In the genomic region with DNA sequence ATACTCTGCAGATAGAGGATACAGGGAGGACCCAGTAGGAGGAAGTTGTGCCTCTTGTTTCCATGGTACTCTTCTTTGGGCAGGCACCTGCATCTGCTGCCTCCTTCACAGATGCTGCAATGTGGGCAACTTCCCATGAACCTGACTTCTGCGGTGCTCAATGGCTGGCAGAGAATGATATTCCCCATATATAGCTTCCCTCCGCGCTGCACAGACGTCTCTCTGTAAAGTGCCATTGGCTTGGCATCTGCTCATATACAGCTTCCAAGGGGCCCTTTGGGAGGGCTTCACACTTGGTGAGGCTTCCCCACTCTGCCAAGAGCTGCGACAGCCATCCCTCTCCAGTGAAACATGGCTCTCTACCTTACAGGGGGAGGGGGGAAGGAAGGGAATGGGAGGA, we compare ENCODE assay signal across 19 mouse cellular contexts.
DNase-seq lines count a peak whose midpoint lies in the region; ATAC-seq lines count a peak whose summit lies in the region.
"Had no signal": no experiment of that assay in that cellular context is flagged by ENCODE, and none has a peak within 500 bp of the region (broad histone marks: within the 10 kb centered on the region; RNA-seq: fewer than 3 reads in every experiment).

No protein-coding gene starts in this region.

- peaks cover 6% of the 10 kb centered on the region; the same call in 1 of the 2 replicates for H3K4me1 ChIP-seq in hindbrain, embryonic 16.5 days (ENCODE audit: control insufficient read depth, insufficient read depth, low read depth, low read length)
- 0 out of 2 replicates have a peak, but pooled peaks cover 3% of the 10 kb centered on the region for H3K4me1 ChIP-seq in hindbrain, embryonic 13.5 days (replicated peaks)
- H3K4me1 ChIP-seq: intestine, embryonic 15.5 days; liver, embryonic 13.5 days; midbrain, embryonic 10.5 days had no signal

- no peaks in the 10 kb centered on the region for H3K27me3 ChIP-seq in hindbrain, embryonic 16.5 days (replicated peaks; ENCODE audit: control insufficient read depth, insufficient read depth, low read length)
- no peaks in the 10 kb centered on the region for H3K27me3 ChIP-seq in hindbrain, embryonic 13.5 days
- H3K27me3 ChIP-seq: CH12.LX; intestine, embryonic 15.5 days; liver, embryonic 13.5 days had no signal

- no peaks in the 10 kb centered on the region for H3K9me3 ChIP-seq in hindbrain, embryonic 16.5 days (ENCODE audit: control insufficient read depth, low read length)
- no peaks in the 10 kb centered on the region for H3K9me3 ChIP-seq in hindbrain, embryonic 13.5 days
- H3K9me3 ChIP-seq: intestine, embryonic 15.5 days; liver, embryonic 13.5 days; midbrain, embryonic 10.5 days had no signal

- ATAC-seq in hindbrain, embryonic 16.5 days: peak; percentile 55
- no peak for ATAC-seq in hindbrain, embryonic 13.5 days (ENCODE audit: low FRiP score)
- ATAC-seq: intestine, embryonic 15.5 days; lung, postnatal 0 days had no signal

- WGBS in hindbrain, embryonic 16.5 days: 64% methylated on average over 5 of the region's 5 CpGs
- WGBS in hindbrain, embryonic 13.5 days: 66% methylated on average over 5 of the region's 5 CpGs

- H3K36me3 ChIP-seq in hindbrain, embryonic 16.5 days (ENCODE audit: control insufficient read depth, insufficient read depth, low read length): no peaks in the 10 kb centered on the region
- no peaks in the 10 kb centered on the region for H3K36me3 ChIP-seq in hindbrain, embryonic 13.5 days
- H3K36me3 ChIP-seq: intestine, embryonic 15.5 days; liver, embryonic 13.5 days; midbrain, embryonic 10.5 days had no signal

- H3K27ac ChIP-seq in hindbrain, embryonic 16.5 days (ENCODE audit: low read depth, low read length): no peak overlapping the region
- H3K27ac ChIP-seq in hindbrain, embryonic 13.5 days: no peak overlapping the region
- H3K27ac ChIP-seq: intestine, embryonic 15.5 days; kidney, postnatal 0 days; liver, embryonic 13.5 days; midbrain, embryonic 10.5 days; stomach, postnatal 0 days had no signal

- H3K4me2 ChIP-seq in hindbrain, embryonic 16.5 days (ENCODE audit: low read length): no peak overlapping the region
- no peak overlapping the region for H3K4me2 ChIP-seq in hindbrain, embryonic 13.5 days
- H3K4me2 ChIP-seq: intestine, embryonic 15.5 days; liver, embryonic 13.5 days had no signal

- H3K9ac ChIP-seq in hindbrain, embryonic 16.5 days (ENCODE audit: low read depth, low read length): no peak overlapping the region
- H3K9ac ChIP-seq in hindbrain, embryonic 13.5 days: no peak overlapping the region
- H3K9ac ChIP-seq: intestine, embryonic 15.5 days; liver, embryonic 13.5 days had no signal

- intact Hi-C loops in left cerebral cortex, postnatal 14 days (cut with DNase I): no loop called here

- DNase-seq in cerebellum, postnatal 10 days: peak; percentile 47 to 72
- no peak for DNase-seq in cerebellum, adult 9-10 months
- DNase-seq in brain, adult 2 months (ENCODE audit: low read depth, low spot score): peak; percentile 65
- DNase-seq in left cerebral cortex, postnatal 14 days (ENCODE audit: low spot score in 2 of 2): peak; percentile 27 to 49
- DNase-seq in c-Kit-positive CD71-positive TER-119-positive erythroid progenitor cells, embryonic 14.5 days (ENCODE audit: low spot score): no peak
- no peak for DNase-seq in adrenal gland, postnatal 10 days
- DNase-seq: cerebellum, adult 9-11 months; liver, embryonic 13.5 days; spleen, adult 18-20 months; thymus, postnatal 36 days had no signal

- H3K4me3 ChIP-seq in hindbrain, embryonic 16.5 days (ENCODE audit: low read length): no peak overlapping the region
- H3K4me3 ChIP-seq in hindbrain, embryonic 13.5 days: no peak overlapping the region
- H3K4me3 ChIP-seq: intestine, embryonic 15.5 days; liver, embryonic 13.5 days; midbrain, embryonic 10.5 days; myocyte had no signal

Comparison
In these comparisons a context has a peak if more than half of its experiments do, and no peak if none do; other contexts are left out.
1. DNase-seq: peak in cerebellum, postnatal 10 days (2 of 2), brain, adult 2 months (single experiment) and left cerebral cortex, postnatal 14 days (2 of 2); none in cerebellum, adult 9-10 months (single experiment), c-Kit-positive CD71-positive TER-119-positive erythroid progenitor cells, embryonic 14.5 days (single experiment) and adrenal gland, postnatal 10 days (single experiment).